Mouse (Mus musculus) myocyte (in vitro differentiated cells): ENCODE results near the gene Exoc3l. TPM values are rescaled to one million over a fixed set of nuclear protein-coding genes. Genes with fewer than 3 reads are reported as not detected.

Experiments
- H3K27me3 ChIP-seq: one replicate; pipeline ENCODE4 v1.6.1; 2011; ENCODE audit not compliant: control insufficient read depth, insufficient read depth, insufficient read length
- H3K36me3 ChIP-seq: one replicate; pipeline ENCODE4 v1.6.1; 2011; ENCODE audit not compliant: control insufficient read depth, insufficient read depth
- H3K4me2 ChIP-seq: one replicate; pipeline ENCODE4 v1.6.1; 2011; ENCODE audit warnings: low read depth, control low read depth
- H3K4me3 ChIP-seq: one replicate; pipeline ENCODE4 v1.5.1; 2011; ENCODE audit warnings: mild to moderate bottlenecking, control low read depth, moderate library complexity
- H3K79me2 ChIP-seq: one replicate; pipeline ENCODE4 v1.6.1; 2011; ENCODE audit not compliant: control insufficient read depth, insufficient read depth
- H3ac ChIP-seq: one replicate; pipeline ENCODE4 v1.6.1; 2011; ENCODE audit not compliant: control insufficient read depth, insufficient read length
- CEBPB ChIP-seq: IDR thresholded peaks from 2 replicates; pipeline ENCODE4 v1.6.1; 2011; ENCODE audit warnings: mild to moderate bottlenecking, moderate library complexity; ENCODE audit not compliant: poor library complexity, insufficient read depth, severe bottlenecking
- E2F4 ChIP-seq: IDR thresholded peaks from one replicate; pipeline ENCODE4 v1.6.1; 2011; ENCODE audit warnings: mild to moderate bottlenecking, control low read depth, moderate library complexity; ENCODE audit not compliant: insufficient read depth
- MAX ChIP-seq: IDR thresholded peaks from one replicate; pipeline ENCODE4 v1.6.1; 2011; ENCODE audit warnings: low read depth, mild to moderate bottlenecking, control low read depth
- MYOD1 ChIP-seq, 3 experiments: IDR thresholded peaks; one replicate each; pipeline ENCODE4 v1.6.1; 2011; ENCODE audit warnings: control low read depth in 2 of 3, low read depth in 2 of 3, mild to moderate bottlenecking in 2 of 3, moderate library complexity in 1 of 3; ENCODE audit not compliant: insufficient read length in 2 of 3, control insufficient read depth in 1 of 3
- MYOG ChIP-seq, 3 experiments: IDR thresholded peaks; one replicate each; pipeline ENCODE4 v1.6.1; 2011; ENCODE audit warnings: control low read depth in 2 of 3, low read depth in 2 of 3, mild to moderate bottlenecking in 2 of 3; ENCODE audit not compliant: insufficient read length in 2 of 3, control insufficient read depth in 1 of 3, insufficient read depth in 1 of 3
- POLR2A ChIP-seq: IDR thresholded peaks from one replicate; pipeline ENCODE4 v1.6.1; 2011; ENCODE audit warnings: low read depth, mild to moderate bottlenecking, control low read depth, moderate library complexity; ENCODE audit not compliant: insufficient read length
- POLR2AphosphoS2 ChIP-seq: IDR thresholded peaks from one replicate; pipeline ENCODE4 v1.6.1; 2011; ENCODE audit warnings: low read depth, control low read depth; ENCODE audit not compliant: insufficient read length
- REST ChIP-seq: IDR thresholded peaks from one replicate; pipeline ENCODE4 v1.6.1; 2011; ENCODE audit warnings: mild to moderate bottlenecking, control low read depth, moderate library complexity; ENCODE audit not compliant: insufficient read depth, insufficient read length
- SRF ChIP-seq: IDR thresholded peaks from one replicate; pipeline ENCODE4 v1.6.1; 2011; ENCODE audit warnings: low read depth; ENCODE audit not compliant: control insufficient read depth, insufficient read length
- TCF12 ChIP-seq: IDR thresholded peaks from one replicate; pipeline ENCODE4 v1.6.1; 2011; ENCODE audit warnings: mild to moderate bottlenecking, control low read depth; ENCODE audit not compliant: poor library complexity, insufficient read depth, severe bottlenecking
- TCF3 ChIP-seq: IDR thresholded peaks from one replicate; pipeline ENCODE4 v1.6.1; 2011; ENCODE audit warnings: low read depth, control low read depth; ENCODE audit not compliant: insufficient read length
- USF1 ChIP-seq: IDR thresholded peaks from one replicate; pipeline ENCODE4 v1.6.1; 2011; ENCODE audit warnings: low read depth, mild to moderate bottlenecking, control low read depth, moderate library complexity
- polyA plus RNA-seq: library from polyadenylated mRNA; unstranded; fragments of >200 nt; fragmentation: generic; extraction: Trizol; gene quantifications from one replicate; pipeline ENCODE4 v1.2.1, GENCODE M21; 2012; ENCODE audit warnings: missing spikeins

Gene Exoc3l
- polyA plus RNA-seq, result 23.4 TPM

- Histone ChIP-seq H3K27me3 (no peaks in the 10 kb centered on the region), H3K4me2 (peak within 1 kb of the TSS; percentile 95), H3K36me3 (peaks cover 19% of the 10 kb centered on the region), H3K79me2 (peaks cover 32% of the 10 kb centered on the region), H3K4me3 (peak within 1 kb of the TSS; percentile 93), H3ac (no peak within 1 kb of the TSS)
- TF ChIP-seq SRF (no peak), MYOG (IDR thresholded peaks at IDR 0.05; ENCODE audit: control insufficient read depth in 1 of 3, insufficient read depth in 1 of 3, insufficient read length in 2 of 3, low read depth in 2 of 3) (no peak), E2F4 (no peak), USF1 (no peak), TCF12 (no peak), POLR2A (no peak), POLR2AphosphoS2 (no peak), MYOD1 (IDR thresholded peaks at IDR 0.05; ENCODE audit: control insufficient read depth in 1 of 3, insufficient read length in 2 of 3, low read depth in 2 of 3) (no peak), TCF3 (no peak), MAX (no peak), REST (no peak), CEBPB (no peak)
These were observed at the start of gene Exoc3l for GRCm38 (mm10) chr8:105295895-105296573. TSS of gene Exoc3l (minus strand) at chr8:105296101.

GRCm38 (mm10) chr8:105345061-105345975 is 49.4 kb upstream of the Exoc3l start:
- H3K27me3 ChIP-seq, result no peaks in the 10 kb centered on the region
- no peak overlapping the region for H3ac ChIP-seq
- H3K36me3 ChIP-seq, result peaks cover 9% of the 10 kb centered on the region
- peak overlapping the region; percentile 94 for H3K4me3 ChIP-seq
- peak in 1 of 3 experiments; percentile 25 for TF ChIP-seq MYOD1 (IDR thresholded peaks at IDR 0.05; ENCODE audit: control insufficient read depth in 1 of 3, insufficient read length in 2 of 3, low read depth in 2 of 3)
- peak; percentile 83; the same call in 1 of the 2 replicates for TF ChIP-seq CEBPB
- TF ChIP-seq E2F4, result no peak
- TF ChIP-seq USF1, result no peak
- no peak for TF ChIP-seq REST
- no peak for TF ChIP-seq MYOG (IDR thresholded peaks at IDR 0.05; ENCODE audit: control insufficient read depth in 1 of 3, insufficient read depth in 1 of 3, insufficient read length in 2 of 3, low read depth in 2 of 3)
- TF ChIP-seq POLR2A, result peak; percentile 23
- TF ChIP-seq TCF12, result no peak
- TF ChIP-seq MAX, result no peak
- no peak for TF ChIP-seq TCF3
- H3K4me2 ChIP-seq, result peak overlapping the region; percentile 92
- peaks cover 68% of the 10 kb centered on the region for H3K79me2 ChIP-seq

- H3ac ChIP-seq, result no peak overlapping the region
- peak overlapping the region; percentile 92 for H3K4me2 ChIP-seq
- H3K36me3 ChIP-seq, result peaks cover 9% of the 10 kb centered on the region
- peaks cover 72% of the 10 kb centered on the region for H3K79me2 ChIP-seq
- peak overlapping the region; percentile 94 for H3K4me3 ChIP-seq
- no peaks in the 10 kb centered on the region for H3K27me3 ChIP-seq
- TF ChIP-seq SRF (no peak), MYOG (IDR thresholded peaks at IDR 0.05; ENCODE audit: control insufficient read depth in 1 of 3, insufficient read depth in 1 of 3, insufficient read length in 2 of 3, low read depth in 2 of 3) (no peak), MYOD1 (IDR thresholded peaks at IDR 0.05; ENCODE audit: control insufficient read depth in 1 of 3, insufficient read length in 2 of 3, low read depth in 2 of 3) (no peak), E2F4 (no peak), TCF12 (no peak), USF1 (no peak), MAX (no peak), CEBPB (no peak), POLR2A (no peak)
These were observed 48.1 kb upstream of the Exoc3l start for GRCm38 (mm10) chr8:105343791-105344574.

- no peak overlapping the region for H3K4me2 ChIP-seq
- no peak for TF ChIP-seq CEBPB
- no peak for TF ChIP-seq MAX
- no peak for TF ChIP-seq MYOD1 (IDR thresholded peaks at IDR 0.05; ENCODE audit: control insufficient read depth in 1 of 3, insufficient read length in 2 of 3, low read depth in 2 of 3)
- TF ChIP-seq SRF, result no peak
- no peak for TF ChIP-seq USF1
- TF ChIP-seq REST, result no peak
- no peak for TF ChIP-seq TCF3
- no peak for TF ChIP-seq POLR2A
- no peak for TF ChIP-seq MYOG (IDR thresholded peaks at IDR 0.05; ENCODE audit: control insufficient read depth in 1 of 3, insufficient read depth in 1 of 3, insufficient read length in 2 of 3, low read depth in 2 of 3)
- TF ChIP-seq TCF12, result no peak
- no peak for TF ChIP-seq POLR2AphosphoS2
- no peak for TF ChIP-seq E2F4
- peaks cover 66% of the 10 kb centered on the region for H3K79me2 ChIP-seq
- H3K4me3 ChIP-seq, result no peak overlapping the region
- H3K27me3 ChIP-seq, result no peaks in the 10 kb centered on the region
- no peak overlapping the region for H3ac ChIP-seq
- peaks cover 17% of the 10 kb centered on the region for H3K36me3 ChIP-seq
These were observed 46.9 kb upstream of the Exoc3l start for GRCm38 (mm10) chr8:105342768-105343167.
